Mouse (Mus musculus) ES-E14 (cell line): ENCODE data around the gene Sos2.
"Not testable (repeated sequence)": the region's sequence is repeated elsewhere in the genome, so short reads cannot be mapped to it uniquely, and the experiment has no call there.

Experiments
- CHD2 ChIP-seq: IDR thresholded peaks from 2 replicates; pipeline ENCODE4 v1.6.1; 2014; ENCODE audit warnings: mild to moderate bottlenecking, low read depth, low read length, inconsistent platforms
- ZC3H11A ChIP-seq: IDR thresholded peaks from 2 replicates; pipeline ENCODE4 v1.6.1; 2012; ENCODE audit warnings: low read depth, mild to moderate bottlenecking, inconsistent platforms, low read length, borderline replicate concordance

DNA sequence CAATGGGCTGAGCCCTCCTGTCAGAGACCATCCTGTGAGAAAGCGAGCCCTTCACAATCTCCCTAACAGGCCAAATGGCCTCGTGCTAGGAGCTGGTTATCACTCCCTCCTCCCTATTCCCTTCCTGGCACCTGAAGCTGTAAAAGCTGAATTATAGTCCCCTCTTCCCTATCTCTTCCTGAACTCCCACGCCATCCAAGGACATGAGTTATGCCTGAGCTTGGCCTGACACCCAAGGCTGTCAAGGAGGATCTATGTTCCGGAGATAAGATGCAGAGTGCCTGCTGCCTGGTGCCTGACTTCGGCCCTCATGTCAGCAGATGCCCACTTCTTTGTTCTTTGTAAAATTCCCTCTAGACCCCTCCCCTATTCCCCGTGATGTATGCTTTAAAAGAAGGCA is 120.6 kb downstream of the Sos2 start:
- not testable (repeated sequence) for TF ChIP-seq CHD2, ZC3H11A
